Mouse (Mus musculus): ENCODE data around the gene Tex21. TPM values are rescaled to one million over a fixed set of nuclear protein-coding genes. Genes with fewer than 3 reads are reported as not detected.

Tex21 gene
- polyA plus RNA-seq (2016; fragmentation: Nextera tagmentation; extraction: Ambion mirVana): not detected in 2 replicates

GRCm38 (mm10) chr12:76246646-76247045, at the start of gene Tex21:
Tex21 (minus strand) TSS chr12:76246746.
- WGBS: 64% methylated on average over 6 of the region's 6 CpGs
- ATAC-seq (ENCODE audit: low FRiP score, low read depth): no peak
- H3K9me3 ChIP-seq: no peaks in the 10 kb centered on the region
- H3K9ac ChIP-seq (replicated peaks): no peak within 1 kb of the TSS
- H3K27ac ChIP-seq (replicated peaks): no peak within 1 kb of the TSS
- H3K4me3 ChIP-seq: no peak within 1 kb of the TSS
- no peaks in the 10 kb centered on the region for H3K27me3 ChIP-seq
- no peaks in the 10 kb centered on the region for H3K36me3 ChIP-seq
- no peak within 1 kb of the TSS for H3K4me2 ChIP-seq (replicated peaks)
- no peaks in the 10 kb centered on the region for H3K4me1 ChIP-seq

DNA sequence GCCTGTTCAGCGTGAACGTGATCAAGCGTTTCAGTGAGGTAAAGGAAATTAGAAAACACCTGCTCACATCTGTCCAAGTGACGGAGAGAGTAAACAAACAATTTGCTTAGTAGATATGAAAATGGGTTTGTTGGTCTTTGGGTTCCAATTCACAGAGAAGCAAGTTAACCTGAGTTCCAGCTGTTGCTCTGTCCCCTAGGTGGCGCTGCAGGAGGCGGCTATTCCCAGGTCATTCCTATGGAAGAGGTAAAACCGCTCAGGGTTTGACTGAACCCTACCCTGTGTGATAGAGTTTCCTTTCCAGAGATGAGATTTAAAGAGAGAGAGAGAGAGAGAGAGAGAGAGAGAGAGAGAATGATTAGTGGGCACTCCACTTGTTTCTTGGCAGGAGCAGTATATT, 46.6 kb upstream of the Tex21 start:
- ATAC-seq (ENCODE audit: low FRiP score, low read depth): no peak
- H3K36me3 ChIP-seq: peaks cover 63% of the 10 kb centered on the region
- whole genome bisulfite sequencing: 70% methylated on average over 7 of the region's 7 CpGs

GRCm38 (mm10) chr12:76290271-76290670, 43.7 kb upstream of the Tex21 start:
- peaks cover 16% of the 10 kb centered on the region for H3K4me1 ChIP-seq
- no peak overlapping the region for H3K9ac ChIP-seq (replicated peaks)
- no peak overlapping the region for H3K4me2 ChIP-seq (replicated peaks)
- H3K4me3 ChIP-seq: no peak overlapping the region
- H3K27ac ChIP-seq (replicated peaks): no peak overlapping the region
- WGBS: 95% methylated on average over 2 of the region's 2 CpGs
- no peaks in the 10 kb centered on the region for H3K27me3 ChIP-seq
- ATAC-seq (ENCODE audit: low FRiP score, low read depth): no peak
- peaks cover 43% of the 10 kb centered on the region for H3K36me3 ChIP-seq
- no peaks in the 10 kb centered on the region for H3K9me3 ChIP-seq

More for the DNA sequence above, 46.6 kb upstream of the Tex21 start:
- Histone ChIP-seq H3K27me3 (no peaks in the 10 kb centered on the region), H3K4me1 (peaks cover 6% of the 10 kb centered on the region; the same call in 1 of the 2 replicates), H3K9me3 (no peaks in the 10 kb centered on the region), H3K27ac (replicated peaks) (no peak overlapping the region), H3K9ac (replicated peaks) (no peak overlapping the region), H3K4me2 (replicated peaks) (no peak overlapping the region), H3K4me3 (no peak overlapping the region)

DNA sequence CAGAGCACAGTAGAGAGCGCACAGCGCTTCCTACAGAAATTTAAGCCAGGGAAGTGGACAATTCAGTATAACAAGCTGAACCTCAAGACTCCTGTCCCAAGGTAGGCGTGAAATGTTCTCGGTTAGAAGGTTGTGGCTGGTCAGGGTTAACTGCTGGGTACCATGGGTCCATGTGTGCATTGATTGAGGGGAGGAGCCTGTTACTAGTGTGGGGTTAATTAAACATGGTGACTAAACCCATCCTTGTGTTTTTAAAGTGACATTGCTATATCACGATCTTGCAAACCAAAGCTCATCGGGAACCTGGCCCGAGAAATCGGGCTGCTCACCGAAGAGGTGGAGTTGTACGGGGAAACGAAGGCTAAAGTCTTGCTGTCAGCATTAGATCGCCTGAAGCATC, 42.9 kb upstream of the Tex21 start:
- Histone ChIP-seq H3K4me2 (replicated peaks) (no peak overlapping the region), H3K27me3 (no peaks in the 10 kb centered on the region), H3K36me3 (peaks cover 38% of the 10 kb centered on the region), H3K4me3 (no peak overlapping the region), H3K4me1 (peaks cover 16% of the 10 kb centered on the region), H3K9me3 (no peaks in the 10 kb centered on the region), H3K27ac (replicated peaks) (no peak overlapping the region), H3K9ac (replicated peaks) (no peak overlapping the region)
- ATAC-seq (ENCODE audit: low FRiP score, low read depth): no peak
- 96% methylated on average over 12 of the region's 12 CpGs for WGBS

DNA sequence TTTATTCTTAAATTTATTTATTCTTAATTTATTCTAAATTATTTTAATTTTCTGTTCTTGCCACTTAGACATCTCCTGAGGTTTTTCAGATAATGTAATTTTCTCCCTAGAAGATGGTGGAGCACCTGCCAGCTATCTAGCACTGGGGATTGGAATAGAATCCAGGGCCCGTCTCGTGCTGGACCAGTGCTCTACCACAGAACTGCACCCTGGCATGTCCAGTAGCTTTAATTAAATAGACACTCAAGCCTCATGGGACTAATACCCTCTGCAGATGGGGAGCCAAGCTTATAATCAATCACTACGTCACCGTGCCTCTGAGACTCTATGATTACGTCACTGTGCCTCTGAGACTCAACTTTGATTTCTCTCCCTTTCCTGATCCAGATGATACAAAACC, 41.9 kb upstream of the Tex21 start:
- peak; percentile 54; the same call in 1 of the 2 replicates for ATAC-seq (ENCODE audit: low FRiP score, low read depth)
- Histone ChIP-seq H3K9ac (replicated peaks) (no peak overlapping the region), H3K4me3 (no peak overlapping the region), H3K27ac (replicated peaks) (peak overlapping the region; percentile 52), H3K36me3 (peaks cover 36% of the 10 kb centered on the region), H3K4me2 (replicated peaks) (no peak overlapping the region), H3K9me3 (no peaks in the 10 kb centered on the region), H3K27me3 (no peaks in the 10 kb centered on the region), H3K4me1 (peaks cover 16% of the 10 kb centered on the region)
- 48% methylated on average over 5 of the region's 5 CpGs for WGBS

DNA sequence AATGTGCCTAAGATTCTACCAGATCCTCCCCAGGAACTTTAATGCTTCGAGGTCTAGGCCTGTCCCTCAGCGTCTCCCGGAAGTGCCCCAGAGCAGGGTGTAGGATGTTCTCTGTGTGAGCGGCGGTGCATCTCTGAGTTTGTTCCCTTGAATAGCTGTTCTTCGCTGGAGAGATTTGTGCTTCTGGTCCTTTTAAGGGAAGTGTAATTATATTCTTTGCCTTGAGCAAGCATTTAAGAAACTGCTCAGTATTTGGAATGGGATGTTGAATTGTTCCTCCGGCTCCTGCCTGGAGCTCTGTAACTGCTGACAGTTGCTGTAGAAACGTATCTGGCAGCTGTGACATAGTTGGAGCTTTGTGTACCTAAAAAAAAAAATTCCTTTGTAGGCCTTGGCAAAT, 41.4 kb upstream of the Tex21 start:
- 43% methylated on average over 8 of the region's 8 CpGs for WGBS
- Histone ChIP-seq H3K27ac (replicated peaks) (peak overlapping the region; percentile 74), H3K27me3 (no peaks in the 10 kb centered on the region), H3K9ac (replicated peaks) (no peak overlapping the region), H3K4me3 (no peak overlapping the region), H3K36me3 (peaks cover 39% of the 10 kb centered on the region), H3K4me2 (replicated peaks) (no peak overlapping the region), H3K4me1 (peaks cover 16% of the 10 kb centered on the region), H3K9me3 (no peaks in the 10 kb centered on the region)
- ATAC-seq (ENCODE audit: low FRiP score, low read depth): peak; percentile 56; the same call in 1 of the 2 replicates

DNA sequence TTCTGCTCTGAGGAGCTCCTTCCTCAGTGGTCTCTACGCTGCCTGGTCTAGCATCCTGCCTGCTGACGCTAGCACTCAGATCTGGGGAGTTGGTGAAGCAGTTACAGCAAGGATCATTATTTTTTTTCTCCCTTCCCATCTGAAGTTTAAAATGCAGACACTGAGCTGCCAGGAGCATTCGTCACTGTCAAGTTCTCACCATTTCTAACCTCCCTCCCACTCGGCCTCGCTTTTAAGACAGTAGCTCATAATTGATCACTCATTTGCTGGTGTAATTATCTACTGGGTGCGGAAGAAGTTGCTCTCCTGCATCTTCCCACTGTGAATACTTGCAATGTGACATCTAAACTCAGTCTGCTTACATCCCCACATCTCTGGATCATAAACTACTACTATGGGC, 38.9 kb upstream of the Tex21 start:
- Histone ChIP-seq H3K9me3 (no peaks in the 10 kb centered on the region), H3K4me1 (peaks cover 22% of the 10 kb centered on the region), H3K36me3 (peaks cover 31% of the 10 kb centered on the region), H3K4me2 (replicated peaks) (no peak overlapping the region), H3K9ac (replicated peaks) (no peak overlapping the region), H3K27me3 (no peaks in the 10 kb centered on the region), H3K27ac (replicated peaks) (no peak overlapping the region), H3K4me3 (no peak overlapping the region)
- ATAC-seq (ENCODE audit: low FRiP score, low read depth): no peak
- WGBS: 95% methylated on average over 6 of the region's 6 CpGs

DNA sequence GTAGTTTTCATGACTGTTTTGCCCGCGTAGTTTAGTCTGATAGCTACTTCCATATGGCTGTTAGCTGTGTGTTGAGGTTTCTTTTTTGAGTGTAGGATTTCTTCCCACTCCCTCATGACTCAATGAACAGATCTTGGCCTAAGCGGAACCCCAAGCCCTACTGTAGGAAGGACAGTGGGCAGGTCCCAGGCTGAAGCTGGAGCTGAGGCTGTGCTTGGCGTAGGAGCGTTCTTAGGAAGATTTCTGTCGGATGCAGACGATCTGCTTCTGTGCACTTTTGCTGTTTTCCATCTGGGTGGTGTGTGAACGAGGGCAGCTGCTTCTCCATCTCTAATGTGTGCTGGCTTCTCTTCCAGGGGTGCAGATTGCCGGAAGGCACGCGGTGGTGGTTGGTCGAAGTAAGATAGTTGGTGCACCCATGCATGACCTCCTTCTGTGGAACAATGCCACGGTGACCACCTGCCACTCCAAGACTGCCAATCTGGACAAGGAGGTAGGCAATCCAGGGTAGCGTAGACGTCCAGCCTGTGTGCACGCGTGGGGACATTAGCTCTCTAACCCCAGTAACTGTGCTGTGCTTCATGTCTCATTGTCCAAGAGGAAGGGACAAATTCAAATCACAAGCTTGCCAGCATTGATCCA, 36.1 kb upstream of the Tex21 start:
- H3K27me3 ChIP-seq: no peaks in the 10 kb centered on the region
- H3K9ac ChIP-seq (replicated peaks): no peak overlapping the region
- WGBS: 91% methylated on average over 17 of the region's 17 CpGs
- peaks cover 12% of the 10 kb centered on the region for H3K4me1 ChIP-seq
- H3K4me3 ChIP-seq: no peak overlapping the region
- H3K9me3 ChIP-seq: no peaks in the 10 kb centered on the region
- H3K4me2 ChIP-seq (replicated peaks): no peak overlapping the region
- peaks cover 17% of the 10 kb centered on the region for H3K36me3 ChIP-seq
- H3K27ac ChIP-seq (replicated peaks): no peak overlapping the region
- ATAC-seq (ENCODE audit: low FRiP score, low read depth): no peak

GRCm38 (mm10) chr12:76282132-76282531, 35.6 kb upstream of the Tex21 start:
- peaks cover 17% of the 10 kb centered on the region for H3K36me3 ChIP-seq
- no peaks in the 10 kb centered on the region for H3K27me3 ChIP-seq
- peaks cover 7% of the 10 kb centered on the region for H3K4me1 ChIP-seq
- H3K9me3 ChIP-seq: no peaks in the 10 kb centered on the region
- H3K4me3 ChIP-seq: no peak overlapping the region
- no peak overlapping the region for H3K27ac ChIP-seq (replicated peaks)
- H3K9ac ChIP-seq (replicated peaks): no peak overlapping the region
- 77% methylated on average over 4 of the region's 4 CpGs for WGBS
- H3K4me2 ChIP-seq (replicated peaks): no peak overlapping the region
- ATAC-seq (ENCODE audit: low FRiP score, low read depth): no peak

- Histone ChIP-seq H3K27ac (replicated peaks) (no peak overlapping the region), H3K4me2 (replicated peaks) (no peak overlapping the region), H3K9me3 (no peaks in the 10 kb centered on the region), H3K4me3 (no peak overlapping the region), H3K4me1 (peaks cover 6% of the 10 kb centered on the region), H3K9ac (replicated peaks) (no peak overlapping the region), H3K27me3 (no peaks in the 10 kb centered on the region), H3K36me3 (peaks cover 17% of the 10 kb centered on the region)
- 88% methylated on average over 2 of the region's 2 CpGs for WGBS
- no peak for ATAC-seq (ENCODE audit: low FRiP score, low read depth)
Observed at GRCm38 (mm10) chr12:76281111-76281660, 34.6 kb upstream of the Tex21 start.

DNA sequence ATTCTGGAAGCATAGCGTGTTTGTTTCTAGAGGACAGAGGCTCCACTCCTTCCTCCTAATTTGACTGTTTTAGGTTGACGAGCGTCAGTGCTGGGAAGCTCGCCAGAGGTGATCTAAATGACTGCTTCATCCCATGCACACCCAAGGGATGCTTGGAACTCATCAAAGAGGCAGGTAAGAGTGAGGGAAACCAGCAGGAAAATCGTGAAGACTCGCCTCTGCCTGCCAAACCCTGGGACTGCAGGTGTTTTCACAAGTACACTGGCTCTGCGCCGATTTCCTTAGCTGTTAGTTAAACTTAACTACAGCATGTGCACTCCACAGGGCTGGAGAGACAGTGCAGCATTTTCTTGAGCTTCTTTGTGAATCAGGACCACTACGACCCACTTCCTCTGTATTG, 34.0 kb upstream of the Tex21 start:
- no peak for ATAC-seq (ENCODE audit: low FRiP score, low read depth)
- Histone ChIP-seq H3K27me3 (no peaks in the 10 kb centered on the region), H3K9ac (replicated peaks) (no peak overlapping the region), H3K36me3 (peaks cover 17% of the 10 kb centered on the region), H3K4me3 (no peak overlapping the region), H3K4me2 (replicated peaks) (no peak overlapping the region), H3K9me3 (no peaks in the 10 kb centered on the region), H3K27ac (replicated peaks) (no peak overlapping the region), H3K4me1 (peaks cover 6% of the 10 kb centered on the region)
- 93% methylated on average over 9 of the region's 9 CpGs for WGBS

- Histone ChIP-seq H3K4me2 (replicated peaks) (no peak overlapping the region), H3K27me3 (no peaks in the 10 kb centered on the region), H3K9ac (replicated peaks) (no peak overlapping the region), H3K36me3 (peaks cover 17% of the 10 kb centered on the region), H3K27ac (replicated peaks) (no peak overlapping the region), H3K9me3 (no peaks in the 10 kb centered on the region), H3K4me1 (peaks cover 6% of the 10 kb centered on the region), H3K4me3 (no peak overlapping the region)
- WGBS: 83% methylated on average over 6 of the region's 6 CpGs
- ATAC-seq (ENCODE audit: low FRiP score, low read depth): no peak
Observed at GRCm38 (mm10) chr12:76278209-76278608, 31.7 kb upstream of the Tex21 start.
